Mouse (Mus musculus): ENCODE measurements at regions not wholly inside any gene's neighbourhood (a gene's known extent, or its start where the extent isn't known, plus 50 kb on each side); places are given as distances from the start of the nearest gene placed in this dataset.

DNA sequence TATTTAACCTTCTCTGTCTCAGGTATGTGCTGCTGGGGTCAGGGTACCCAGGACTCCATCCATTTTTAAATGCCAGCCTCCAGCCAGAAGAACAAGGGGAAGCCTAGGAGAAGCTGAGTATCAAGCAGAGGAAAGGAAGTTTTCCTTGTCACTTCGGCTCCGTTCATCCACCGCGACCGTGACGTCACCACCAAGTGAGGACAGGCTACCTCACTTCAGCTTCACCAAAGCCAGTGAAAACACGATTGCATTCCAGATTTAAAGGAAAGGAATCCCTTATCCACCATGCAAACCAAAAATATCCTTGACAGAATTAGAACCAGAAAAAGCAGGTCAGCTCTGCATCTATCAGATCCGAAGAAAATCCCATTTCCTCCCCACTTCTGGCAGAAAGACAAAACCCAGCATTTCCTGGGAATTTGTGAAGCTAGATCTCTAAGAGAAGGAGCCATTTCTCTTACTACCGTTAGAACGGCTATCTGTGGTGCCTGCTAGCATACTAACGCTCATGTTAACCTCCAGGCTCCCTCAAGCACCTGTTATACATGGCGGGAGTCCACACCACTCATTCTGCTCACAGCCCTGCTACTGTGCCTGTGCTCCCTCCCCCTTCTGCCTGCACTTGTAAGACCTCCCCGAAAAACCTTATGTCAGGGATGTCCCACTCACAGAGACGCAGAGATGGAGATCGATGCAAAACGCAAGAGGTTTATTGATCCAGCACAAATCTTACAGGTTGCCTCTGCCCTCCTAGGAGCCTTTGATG, 133.4 kb downstream of the Qrsl1 start:
- Histone ChIP-seq H3K27me3 (ENCODE audit: control insufficient read depth, insufficient read depth, low read length) (no peaks in the 10 kb centered on the region), H3K36me3 (ENCODE audit: control insufficient read depth, insufficient read depth, low read length) (no peaks in the 10 kb centered on the region), H3K4me1 (ENCODE audit: control insufficient read depth, insufficient read depth, low read length) (no peaks in the 10 kb centered on the region), H3K4me3 (ENCODE audit: insufficient read depth, low read depth, low read length) (no peak overlapping the region), H3K9ac (ENCODE audit: low read depth, low read length) (no peak overlapping the region), H3K79me2 (ENCODE audit: control insufficient read depth, insufficient read depth, low read length) (no peaks in the 10 kb centered on the region), H3K27ac (replicated peaks; ENCODE audit: insufficient read depth, low read depth, low read length) (no peak overlapping the region)
- WGBS: 78% methylated on average over 16 of the region's 16 CpGs
- DNase-seq (ENCODE audit: extremely low read depth, low read depth, low spot score): no peak
- TF ChIP-seq CTCF (IDR thresholded peaks at IDR 0.05; ENCODE audit: low read depth, low read length) (no peak), POLR2A (IDR thresholded peaks at IDR 0.05; ENCODE audit: extremely low read depth, insufficient read depth, low read length) (no peak)

GRCm38 (mm10) chr10:43769026-43769425, 132.5 kb downstream of the Qrsl1 start:
- no peaks in the 10 kb centered on the region for H3K27me3 ChIP-seq (ENCODE audit: control insufficient read depth, insufficient read depth, low read length)
- no peak overlapping the region for H3K27ac ChIP-seq (replicated peaks; ENCODE audit: insufficient read depth, low read depth, low read length)
- WGBS: 69% methylated on average over 3 of the region's 3 CpGs
- no peak for DNase-seq (ENCODE audit: extremely low read depth, low read depth, low spot score)
- H3K79me2 ChIP-seq (ENCODE audit: control insufficient read depth, insufficient read depth, low read length): no peaks in the 10 kb centered on the region
- no peak overlapping the region for H3K4me3 ChIP-seq (ENCODE audit: insufficient read depth, low read depth, low read length)
- H3K4me1 ChIP-seq (ENCODE audit: control insufficient read depth, insufficient read depth, low read length): no peaks in the 10 kb centered on the region
- TF ChIP-seq CTCF (IDR thresholded peaks at IDR 0.05; ENCODE audit: low read depth, low read length): no peak
- no peak for TF ChIP-seq POLR2A (IDR thresholded peaks at IDR 0.05; ENCODE audit: extremely low read depth, insufficient read depth, low read length)
- H3K9ac ChIP-seq (ENCODE audit: low read depth, low read length): no peak overlapping the region
- H3K36me3 ChIP-seq (ENCODE audit: control insufficient read depth, insufficient read depth, low read length): no peaks in the 10 kb centered on the region

GRCm38 (mm10) chr10:43775807-43776206, 125.7 kb downstream of the Qrsl1 start:
- no peaks in the 10 kb centered on the region for H3K79me2 ChIP-seq (ENCODE audit: control insufficient read depth, insufficient read depth, low read length)
- TF ChIP-seq POLR2A (IDR thresholded peaks at IDR 0.05; ENCODE audit: extremely low read depth, insufficient read depth, low read length): no peak
- no peak for TF ChIP-seq CTCF (IDR thresholded peaks at IDR 0.05; ENCODE audit: low read depth, low read length)
- no peak for DNase-seq (ENCODE audit: extremely low read depth, low read depth, low spot score)
- no peak overlapping the region for H3K4me3 ChIP-seq (ENCODE audit: insufficient read depth, low read depth, low read length)
- no peaks in the 10 kb centered on the region for H3K4me1 ChIP-seq (ENCODE audit: control insufficient read depth, insufficient read depth, low read length)
- no peak overlapping the region for H3K9ac ChIP-seq (ENCODE audit: low read depth, low read length)
- no peaks in the 10 kb centered on the region for H3K36me3 ChIP-seq (ENCODE audit: control insufficient read depth, insufficient read depth, low read length)
- WGBS: 77% methylated on average over 1 of the region's 1 CpGs
- H3K27me3 ChIP-seq (ENCODE audit: control insufficient read depth, insufficient read depth, low read length): no peaks in the 10 kb centered on the region
- H3K27ac ChIP-seq (replicated peaks; ENCODE audit: insufficient read depth, low read depth, low read length): no peak overlapping the region

- no peak for DNase-seq (ENCODE audit: extremely low read depth, low read depth, low spot score)
- no peak for TF ChIP-seq POLR2A (IDR thresholded peaks at IDR 0.05; ENCODE audit: extremely low read depth, insufficient read depth, low read length)
- no peak for TF ChIP-seq CTCF (IDR thresholded peaks at IDR 0.05; ENCODE audit: low read depth, low read length)
- 94% methylated on average over 28 of the region's 28 CpGs for WGBS
Measured at GRCm38 (mm10) chr10:43777612-43778600, 123.6 kb downstream of the Qrsl1 start.

GRCm38 (mm10) chr10:43780571-43780970, 121.0 kb downstream of the Qrsl1 start:
- Histone ChIP-seq H3K27ac (replicated peaks; ENCODE audit: insufficient read depth, low read depth, low read length) (no peak overlapping the region), H3K4me1 (ENCODE audit: control insufficient read depth, insufficient read depth, low read length) (no peaks in the 10 kb centered on the region), H3K9ac (ENCODE audit: low read depth, low read length) (no peak overlapping the region), H3K4me3 (ENCODE audit: insufficient read depth, low read depth, low read length) (no peak overlapping the region), H3K27me3 (ENCODE audit: control insufficient read depth, insufficient read depth, low read length) (no peaks in the 10 kb centered on the region; the same call in 1 of the 2 replicates), H3K36me3 (ENCODE audit: control insufficient read depth, insufficient read depth, low read length) (no peaks in the 10 kb centered on the region), H3K79me2 (ENCODE audit: control insufficient read depth, insufficient read depth, low read length) (no peaks in the 10 kb centered on the region)
- TF ChIP-seq CTCF (IDR thresholded peaks at IDR 0.05; ENCODE audit: low read depth, low read length) (no peak), POLR2A (IDR thresholded peaks at IDR 0.05; ENCODE audit: extremely low read depth, insufficient read depth, low read length) (no peak)
- WGBS: 92% methylated on average over 4 of the region's 4 CpGs
- no peak for DNase-seq (ENCODE audit: extremely low read depth, low read depth, low spot score)

More at GRCm38 (mm10) chr10:43777612-43778600, 123.6 kb downstream of the Qrsl1 start:
- no peaks in the 10 kb centered on the region for H3K36me3 ChIP-seq (ENCODE audit: control insufficient read depth, insufficient read depth, low read length)
- no peaks in the 10 kb centered on the region for H3K4me1 ChIP-seq (ENCODE audit: control insufficient read depth, insufficient read depth, low read length)
- no peaks in the 10 kb centered on the region; the same call in 1 of the 2 replicates for H3K27me3 ChIP-seq (ENCODE audit: control insufficient read depth, insufficient read depth, low read length)
- H3K79me2 ChIP-seq (ENCODE audit: control insufficient read depth, insufficient read depth, low read length): no peaks in the 10 kb centered on the region
- no peak overlapping the region for H3K4me3 ChIP-seq (ENCODE audit: insufficient read depth, low read depth, low read length)
- no peak overlapping the region for H3K9ac ChIP-seq (ENCODE audit: low read depth, low read length)
- H3K27ac ChIP-seq (replicated peaks; ENCODE audit: insufficient read depth, low read depth, low read length): no peak overlapping the region
